Mouse (Mus musculus): Measurements from ENCODE around the gene Oit1. TPM values are rescaled to one million over a fixed set of nuclear protein-coding genes. Genes with fewer than 3 reads are reported as not detected.

The Oit1 gene
- polyA plus RNA-seq, 1 experiment from 2014 or later: not detected

GRCm38 (mm10) chr14:8331307-8331905, 47.1 kb downstream of the Oit1 start:
- no peak overlapping the region for H3K4me3 ChIP-seq
- H3K9me3 ChIP-seq: no peaks in the 10 kb centered on the region
- no peak overlapping the region for H3K9ac ChIP-seq
- no peaks in the 10 kb centered on the region for H3K36me3 ChIP-seq
- ATAC-seq (ENCODE audit: low FRiP score, low read depth): no peak
- WGBS: 88% methylated on average over 14 of the region's 14 CpGs
- no peaks in the 10 kb centered on the region for H3K27me3 ChIP-seq (replicated peaks)
- peaks cover 3% of the 10 kb centered on the region; the same call in 1 of the 2 replicates for H3K4me1 ChIP-seq
- no peak overlapping the region for H3K27ac ChIP-seq
- H3K4me2 ChIP-seq (replicated peaks): no peak overlapping the region

- Histone ChIP-seq H3K4me3 (no peak overlapping the region), H3K4me2 (replicated peaks) (no peak overlapping the region), H3K9me3 (no peaks in the 10 kb centered on the region), H3K27ac (no peak overlapping the region), H3K27me3 (replicated peaks) (no peaks in the 10 kb centered on the region), H3K9ac (no peak overlapping the region), H3K4me1 (peaks cover 3% of the 10 kb centered on the region; the same call in 1 of the 2 replicates), H3K36me3 (no peaks in the 10 kb centered on the region)
- 80% methylated on average over 6 of the region's 6 CpGs for WGBS
- no peak for ATAC-seq (ENCODE audit: low FRiP score, low read depth)
Observed at GRCm38 (mm10) chr14:8330390-8330789, 48.2 kb downstream of the Oit1 start.

- ATAC-seq (ENCODE audit: low FRiP score, low read depth): 0 out of 2 replicates have a peak, but pooled peaks have one; percentile 19
- no peak overlapping the region for H3K4me3 ChIP-seq
- 42% methylated on average over 4 of the region's 4 CpGs for WGBS
- no peak overlapping the region for H3K4me2 ChIP-seq (replicated peaks)
- peaks cover 3% of the 10 kb centered on the region; the same call in 1 of the 2 replicates for H3K4me1 ChIP-seq
- no peaks in the 10 kb centered on the region for H3K27me3 ChIP-seq (replicated peaks)
- H3K27ac ChIP-seq: no peak overlapping the region
- H3K36me3 ChIP-seq: no peaks in the 10 kb centered on the region
- no peaks in the 10 kb centered on the region for H3K9me3 ChIP-seq
- H3K9ac ChIP-seq: no peak overlapping the region
Observed at GRCm38 (mm10) chr14:8329552-8329951, 49.0 kb downstream of the Oit1 start.

- Histone ChIP-seq H3K27ac (no peak overlapping the region), H3K4me1 (peaks cover 3% of the 10 kb centered on the region; the same call in 1 of the 2 replicates), H3K4me3 (no peak overlapping the region), H3K9me3 (no peaks in the 10 kb centered on the region), H3K4me2 (replicated peaks) (no peak overlapping the region), H3K36me3 (no peaks in the 10 kb centered on the region), H3K9ac (no peak overlapping the region), H3K27me3 (replicated peaks) (0 out of 2 replicates have a peak, but pooled peaks cover 5% of the 10 kb centered on the region)
- ATAC-seq (ENCODE audit: low FRiP score, low read depth): no peak
- WGBS: 65% methylated on average over 1 of the region's 1 CpGs
Observed at GRCm38 (mm10) chr14:8327371-8327770, 51.2 kb downstream of the Oit1 start.

- H3K27me3 ChIP-seq (replicated peaks): 0 out of 2 replicates have a peak, but pooled peaks cover 5% of the 10 kb centered on the region
- H3K36me3 ChIP-seq: no peaks in the 10 kb centered on the region
- H3K9me3 ChIP-seq: no peaks in the 10 kb centered on the region
- H3K9ac ChIP-seq: no peak overlapping the region
- ATAC-seq (ENCODE audit: low FRiP score, low read depth): no peak
- H3K4me3 ChIP-seq: no peak overlapping the region
- H3K4me2 ChIP-seq (replicated peaks): no peak overlapping the region
- H3K4me1 ChIP-seq: peaks cover 3% of the 10 kb centered on the region; the same call in 1 of the 2 replicates
- no peak overlapping the region for H3K27ac ChIP-seq
Observed at GRCm38 (mm10) chr14:8326961-8327360, 51.6 kb downstream of the Oit1 start.

GRCm38 (mm10) chr14:8325746-8326145, 52.8 kb downstream of the Oit1 start:
- H3K4me1 ChIP-seq: peaks cover 3% of the 10 kb centered on the region; the same call in 1 of the 2 replicates
- no peak overlapping the region for H3K4me2 ChIP-seq (replicated peaks)
- no peak for ATAC-seq (ENCODE audit: low FRiP score, low read depth)
- H3K4me3 ChIP-seq: no peak overlapping the region
- H3K27ac ChIP-seq: no peak overlapping the region
- H3K36me3 ChIP-seq: no peaks in the 10 kb centered on the region
- H3K9me3 ChIP-seq: no peaks in the 10 kb centered on the region
- WGBS: 69% methylated on average over 4 of the region's 4 CpGs
- H3K9ac ChIP-seq: no peak overlapping the region
- H3K27me3 ChIP-seq (replicated peaks): 0 out of 2 replicates have a peak, but pooled peaks cover 5% of the 10 kb centered on the region

GRCm38 (mm10) chr14:8320528-8320927, 58.0 kb downstream of the Oit1 start:
- Histone ChIP-seq H3K4me1 (peaks cover 17% of the 10 kb centered on the region; the same call in 1 of the 2 replicates), H3K9me3 (no peaks in the 10 kb centered on the region), H3K4me3 (no peak overlapping the region), H3K36me3 (no peaks in the 10 kb centered on the region), H3K9ac (no peak overlapping the region), H3K27me3 (replicated peaks) (peaks cover 44% of the 10 kb centered on the region), H3K4me2 (replicated peaks) (no peak overlapping the region), H3K27ac (no peak overlapping the region)
- no peak for ATAC-seq (ENCODE audit: low FRiP score, low read depth)
- WGBS: 79% methylated on average over 3 of the region's 3 CpGs

GRCm38 (mm10) chr14:8317194-8318097, 61.1 kb downstream of the Oit1 start, which contains the start of gene Fam107a:
Fam107a (minus strand) TSS chr14:8318023.
- peak within 1 kb of the TSS; percentile 59 for H3K4me2 ChIP-seq (replicated peaks)
- peak within 1 kb of the TSS; percentile 27 for H3K4me3 ChIP-seq
- no peak within 1 kb of the TSS for H3K9ac ChIP-seq
- WGBS: 9% methylated on average over 41 of the region's 41 CpGs
- no peaks in the 10 kb centered on the region for H3K9me3 ChIP-seq
- peaks cover 17% of the 10 kb centered on the region; the same call in 1 of the 2 replicates for H3K4me1 ChIP-seq
- peaks cover 46% of the 10 kb centered on the region for H3K27me3 ChIP-seq (replicated peaks)
- H3K36me3 ChIP-seq: no peaks in the 10 kb centered on the region
- ATAC-seq (ENCODE audit: low FRiP score, low read depth): peak; percentile 69
- H3K27ac ChIP-seq: no peak within 1 kb of the TSS

GRCm38 (mm10) chr14:8316366-8317193, 62.0 kb downstream of the Oit1 start:
- H3K4me3 ChIP-seq: peak overlapping the region; percentile 27
- no peak overlapping the region for H3K9ac ChIP-seq
- peaks cover 46% of the 10 kb centered on the region for H3K27me3 ChIP-seq (replicated peaks)
- peak overlapping the region; percentile 59 for H3K4me2 ChIP-seq (replicated peaks)
- H3K27ac ChIP-seq: no peak overlapping the region
- H3K9me3 ChIP-seq: no peaks in the 10 kb centered on the region
- H3K36me3 ChIP-seq: no peaks in the 10 kb centered on the region
- H3K4me1 ChIP-seq: peaks cover 17% of the 10 kb centered on the region; the same call in 1 of the 2 replicates
- 0 out of 2 replicates have a peak, but pooled peaks have one; percentile 11 for ATAC-seq (ENCODE audit: low FRiP score, low read depth)
- 3% methylated on average over 23 of the region's 23 CpGs for WGBS

- Histone ChIP-seq H3K9me3 (no peaks in the 10 kb centered on the region), H3K9ac (no peak overlapping the region), H3K4me3 (no peak overlapping the region), H3K4me1 (peaks cover 17% of the 10 kb centered on the region; the same call in 1 of the 2 replicates), H3K27ac (no peak overlapping the region), H3K27me3 (replicated peaks) (peaks cover 49% of the 10 kb centered on the region), H3K4me2 (replicated peaks) (no peak overlapping the region), H3K36me3 (no peaks in the 10 kb centered on the region)
- WGBS: 72% methylated on average over 6 of the region's 6 CpGs
- ATAC-seq (ENCODE audit: low FRiP score, low read depth): no peak
Observed at GRCm38 (mm10) chr14:8315169-8315568, 63.4 kb downstream of the Oit1 start.

GRCm38 (mm10) chr14:8314536-8314935, 64.0 kb downstream of the Oit1 start:
- ATAC-seq (ENCODE audit: low FRiP score, low read depth): no peak
- WGBS: 16% methylated on average over 3 of the region's 3 CpGs
- H3K36me3 ChIP-seq: no peaks in the 10 kb centered on the region

More at GRCm38 (mm10) chr14:8314536-8314935, 64.0 kb downstream of the Oit1 start:
- no peaks in the 10 kb centered on the region for H3K9me3 ChIP-seq
- H3K9ac ChIP-seq: no peak overlapping the region
- H3K27me3 ChIP-seq (replicated peaks): peaks cover 47% of the 10 kb centered on the region
- H3K4me3 ChIP-seq: no peak overlapping the region
- H3K4me2 ChIP-seq (replicated peaks): no peak overlapping the region
- H3K27ac ChIP-seq: no peak overlapping the region
- peaks cover 22% of the 10 kb centered on the region; the same call in 1 of the 2 replicates for H3K4me1 ChIP-seq

Measured in neural tube, embryonic 12.5 days (tissue).